Mouse (Mus musculus) CH12.LX (cell line): ENCODE results near the gene Atad5. TPM values are rescaled to one million over a fixed set of nuclear protein-coding genes. Genes with fewer than 3 reads are reported as not detected.

Source experiments
- DNase-seq: peaks from one replicate; pipeline ENCODE4 v3.0.0-alpha.2; 2013; ENCODE audit errors: extremely low read depth
- H3K27ac ChIP-seq: 2 replicates; pipeline ENCODE4 v1.5.1; 2012; ENCODE audit warnings: low read depth, mild to moderate bottlenecking, control low read depth, moderate library complexity; ENCODE audit not compliant: insufficient read depth
- H3K27me3 ChIP-seq: replicated peaks from 2 replicates; pipeline ENCODE3; 2012; ENCODE audit warnings: inconsistent platforms
- H3K36me3 ChIP-seq, 2 experiments: replicated peaks in 1 of 2; 2 replicates each; pipeline versions ENCODE3 to v1.6.1; 2012; ENCODE audit warnings: inconsistent platforms in 1 of 2, low read length in 1 of 2, mild to moderate bottlenecking in 1 of 2, mixed read lengths in 1 of 2, moderate library complexity in 1 of 2; ENCODE audit not compliant: control insufficient read depth in 1 of 2, insufficient read depth in 1 of 2
- H3K4me1 ChIP-seq, 2 experiments: 2 replicates each; pipeline ENCODE4 v1.6.1; 2012; ENCODE audit warnings: inconsistent platforms in 1 of 2, moderate library complexity in 1 of 2; ENCODE audit not compliant: insufficient read depth in 2 of 2, control insufficient read depth in 1 of 2
- H3K4me2 ChIP-seq: 2 replicates; pipeline ENCODE4 v1.6.1; 2012; ENCODE audit warnings: low read depth, mild to moderate bottlenecking, control low read depth; ENCODE audit not compliant: poor library complexity, insufficient read depth, severe bottlenecking
- H3K4me3 ChIP-seq, 3 experiments: fragments of 150-350 bp in 1 of 3; sonication (generic) in 1 of 3; replicated peaks in 1 of 3; 2 replicates each; pipeline versions ENCODE3 to v1.5.1; 2011 to 2012; ENCODE audit warnings: low read depth in 2 of 3, low read length in 2 of 3, mild to moderate bottlenecking in 2 of 3, moderate library complexity in 2 of 3, control low read depth in 1 of 3, improper control_type of control experiment in 1 of 3, inconsistent platforms in 1 of 3, mixed read lengths in 1 of 3; ENCODE audit not compliant: poor library complexity in 1 of 3
- H3K79me2 ChIP-seq: replicated peaks from 2 replicates; pipeline ENCODE4 v1.6.1; 2012; ENCODE audit warnings: mild to moderate bottlenecking, moderate library complexity; ENCODE audit not compliant: control insufficient read depth, poor library complexity, insufficient read depth, severe bottlenecking; ENCODE audit errors: extremely low read depth
- H3K9ac ChIP-seq: 2 replicates; pipeline ENCODE4 v1.6.1; 2012; ENCODE audit warnings: low read depth, mild to moderate bottlenecking, control low read depth, moderate library complexity; ENCODE audit not compliant: insufficient read depth
- H3K9me3 ChIP-seq: replicated peaks from 2 replicates; pipeline ENCODE3; 2012; ENCODE audit warnings: low read length, inconsistent platforms, mixed read lengths
- CHD1 ChIP-seq: IDR thresholded peaks from 2 replicates; pipeline ENCODE4 v1.6.1; 2012; ENCODE audit warnings: low read depth, low read length, improper control_type of control experiment, inconsistent platforms
- CHD2 ChIP-seq: IDR thresholded peaks from 2 replicates; pipeline ENCODE4 v1.6.1; 2011; ENCODE audit warnings: low read length, improper control_type of control experiment
- CTCF ChIP-seq, 2 experiments: IDR thresholded peaks in 1 of 2; conservative IDR thresholded peaks in 1 of 2; 2 replicates each; pipeline ENCODE4 v1.5.1; 2011 to 2012; ENCODE audit warnings: low read depth in 2 of 2, low read length in 2 of 2, improper control_type of control experiment in 1 of 2, inconsistent platforms in 1 of 2, mild to moderate bottlenecking in 1 of 2, moderate library complexity in 1 of 2
- E2F4 ChIP-seq: IDR thresholded peaks from 2 replicates; pipeline ENCODE4 v1.6.1; 2011; ENCODE audit warnings: low read depth, low read length, improper control_type of control experiment; ENCODE audit not compliant: insufficient replicate concordance
- ELF1 ChIP-seq: IDR thresholded peaks from 2 replicates; pipeline ENCODE4 v1.6.1; 2014; ENCODE audit warnings: low read depth, mild to moderate bottlenecking, inconsistent platforms, low read length, improper control_type of control experiment
- EP300 ChIP-seq: IDR thresholded peaks from 2 replicates; pipeline ENCODE4 v1.6.1; 2011; ENCODE audit warnings: low read length, improper control_type of control experiment
- ETS1 ChIP-seq: conservative IDR thresholded peaks from 2 replicates; pipeline ENCODE4 v1.6.1; 2012; ENCODE audit warnings: low read depth, mild to moderate bottlenecking, inconsistent platforms, low read length, improper control_type of control experiment, moderate library complexity
- GABPA ChIP-seq: IDR thresholded peaks from 2 replicates; pipeline ENCODE4 v1.6.1; 2012; ENCODE audit warnings: low read depth, low read length, improper control_type of control experiment, inconsistent platforms; ENCODE audit not compliant: insufficient replicate concordance
- IRF4 ChIP-seq: IDR thresholded peaks from 2 replicates; pipeline ENCODE4 v1.6.1; 2014; ENCODE audit warnings: low read depth, mild to moderate bottlenecking, inconsistent platforms, low read length, improper control_type of control experiment
- JUND ChIP-seq: conservative IDR thresholded peaks from 2 replicates; pipeline ENCODE4 v1.6.1; 2011; ENCODE audit warnings: low read depth, low read length, improper control_type of control experiment
- MAFK ChIP-seq: IDR thresholded peaks from 2 replicates; pipeline ENCODE4 v1.6.1; 2011; ENCODE audit warnings: low read length, improper control_type of control experiment; ENCODE audit not compliant: insufficient replicate concordance
- MAX ChIP-seq: IDR thresholded peaks from 2 replicates; pipeline ENCODE4 v1.6.1; 2011; ENCODE audit warnings: low read length, improper control_type of control experiment
- MAZ ChIP-seq: IDR thresholded peaks from 2 replicates; pipeline ENCODE4 v1.6.1; 2012; ENCODE audit warnings: low read depth, mild to moderate bottlenecking, inconsistent platforms, low read length, improper control_type of control experiment, moderate library complexity
- MEF2A ChIP-seq: IDR thresholded peaks from 2 replicates; pipeline ENCODE4 v1.6.1; 2014; ENCODE audit warnings: low read depth, mild to moderate bottlenecking, inconsistent platforms, low read length, improper control_type of control experiment, borderline replicate concordance
- NELFE ChIP-seq: IDR thresholded peaks from 2 replicates; pipeline ENCODE4 v1.6.1; 2011; ENCODE audit warnings: low read depth, low read length, improper control_type of control experiment
- NRF1 ChIP-seq: IDR thresholded peaks from 2 replicates; pipeline ENCODE4 v1.6.1; 2014; ENCODE audit warnings: low read depth, mild to moderate bottlenecking, inconsistent platforms, low read length, improper control_type of control experiment, moderate library complexity
- PAX5 ChIP-seq: IDR thresholded peaks from 2 replicates; pipeline ENCODE4 v1.6.1; 2012; ENCODE audit warnings: low read length, inconsistent platforms, mixed read lengths
- POLR2A ChIP-seq: IDR thresholded peaks from 2 replicates; pipeline ENCODE4 v1.6.1; 2011; ENCODE audit warnings: low read depth, mild to moderate bottlenecking, improper control_type of control experiment, low read length
- POLR2AphosphoS2 ChIP-seq: IDR thresholded peaks from 2 replicates; pipeline ENCODE4 v1.6.1; 2011; ENCODE audit warnings: low read depth, low read length, improper control_type of control experiment
- SMC3 ChIP-seq: IDR thresholded peaks from 2 replicates; pipeline ENCODE4 v1.6.1; 2011; ENCODE audit warnings: low read depth, low read length, improper control_type of control experiment
- TCF12 ChIP-seq: IDR thresholded peaks from 2 replicates; pipeline ENCODE4 v1.6.1; 2014; ENCODE audit warnings: low read depth, mild to moderate bottlenecking, inconsistent platforms, low read length, improper control_type of control experiment
- USF2 ChIP-seq: conservative IDR thresholded peaks from 2 replicates; pipeline ENCODE4 v1.6.1; 2011; ENCODE audit warnings: low read depth, low read length, improper control_type of control experiment
- ZC3H11A ChIP-seq: IDR thresholded peaks from 2 replicates; pipeline ENCODE4 v1.6.1; 2012; ENCODE audit warnings: low read depth, mild to moderate bottlenecking, inconsistent platforms, low read length, improper control_type of control experiment
- ZKSCAN1 ChIP-seq: IDR thresholded peaks from 2 replicates; pipeline ENCODE4 v1.6.1; 2012; ENCODE audit warnings: low read depth, inconsistent platforms, low read length, improper control_type of control experiment, borderline replicate concordance
- ZMIZ1 ChIP-seq: IDR thresholded peaks from 2 replicates; pipeline ENCODE4 v1.6.1; 2012; ENCODE audit warnings: low read depth, mild to moderate bottlenecking, inconsistent platforms, low read length, improper control_type of control experiment
- dilution Hi-C: fragments of 300-500 bp; cut with MboI; formaldehyde crosslinking; loops from 2 replicates; pipeline ENCODE4 v1.14.3; 2020; ENCODE audit warnings: low sequenced_read_pairs; ENCODE audit not compliant: extremely low pct_unique_long_range_greater_than_20kb, extremely low pct_ligation_motif_present
- in situ Hi-C: fragments of 300-500 bp; cut with MboI; formaldehyde crosslinking; loops from 3 replicates; pipeline ENCODE4 v1.14.3; 2019; ENCODE audit warnings: low sequenced_read_pairs, low pct_ligation_motif_present, low pct_unique_long_range_greater_than_20kb, mixed read lengths
- polyA plus RNA-seq: library from polyadenylated mRNA; unstranded; fragments of >175 nt; gene quantifications from 2 replicates; pipeline ENCODE4 v1.2.1, GENCODE M21; 2012; ENCODE audit warnings: low read depth; ENCODE audit not compliant: insufficient read length
- total RNA-seq, 2 experiments: library from RNA; depleted of rRNA; stranded (reverse); fragments of 300-350 nt in 1 of 2; fragments of >200 nt in 1 of 2; gene quantifications; 2 replicates each; pipeline ENCODE4 v1.2.3; 2012 to 2014

Gene Atad5
- total and polyA plus RNA-seq, 3 experiments = 24.0 to 46.3 (median 35.2) TPM

DNA sequence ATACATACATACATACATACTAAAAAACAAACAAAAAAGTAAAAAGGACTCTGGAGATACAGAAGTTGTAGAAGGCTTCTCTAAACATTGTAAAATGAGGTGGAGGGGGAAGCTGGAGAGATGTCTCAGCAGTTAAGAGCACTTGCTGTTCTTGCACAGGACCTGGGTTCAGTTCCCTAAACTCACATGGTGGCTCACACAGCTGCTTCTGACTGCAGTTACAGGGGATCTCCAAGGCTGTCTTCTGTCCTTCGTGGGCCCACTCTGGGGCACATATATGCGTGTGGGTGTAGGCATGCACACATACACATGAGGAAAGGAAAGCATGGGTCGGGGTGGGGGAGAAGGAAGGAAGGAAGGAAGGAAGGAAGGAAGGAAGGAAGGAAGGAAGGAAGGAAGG lies 80.4 kb downstream of the Atad5 start (continued):
- TF ChIP-seq ZC3H11A = no peak
- TF ChIP-seq IRF4 = peak; percentile 56; the same call in 1 of the 2 replicates
- TF ChIP-seq ETS1 = peak; percentile 59
- no peak for TF ChIP-seq NELFE
- no peak for TF ChIP-seq SMC3
- peak; percentile 30; the same call in 1 of the 2 replicates for TF ChIP-seq CHD2
- no peak for TF ChIP-seq CTCF (conservative IDR thresholded peaks at IDR 0.05 in 1 of 2, IDR thresholded peaks at IDR 0.05 in 1 of 2; ENCODE audit: low read depth in 2 of 2, low read length in 2 of 2)
- TF ChIP-seq POLR2AphosphoS2 = no peak
- peak; percentile 60 for TF ChIP-seq EP300
- TF ChIP-seq ZKSCAN1 = no peak
- no peak for TF ChIP-seq E2F4
- TF ChIP-seq ZMIZ1 = no peak
- TF ChIP-seq POLR2A = no peak
- TF ChIP-seq ELF1 = 0 out of 2 replicates have a peak, but pooled peaks have one; percentile 33
- 0 out of 2 replicates have a peak, but pooled peaks have one; percentile 26 for TF ChIP-seq MAFK
- no peak for TF ChIP-seq MAZ
- peak; percentile 27; the same call in 1 of the 2 replicates for TF ChIP-seq NRF1

- H3K27ac ChIP-seq = peak overlapping the region; percentile 28; the same call in 1 of the 2 replicates
- no peak overlapping the region for H3K9ac ChIP-seq
- in situ Hi-C loops (no loop called here), dilution Hi-C loops (no loop called here)
- H3K36me3 ChIP-seq = peaks cover 0 to 14% of the 10 kb centered on the region in 2 experiments
- peaks cover 3% of the 10 kb centered on the region for H3K9me3 ChIP-seq
- DNase-seq = peak; percentile 43
- peaks cover 38 to 72% of the 10 kb centered on the region in 2 experiments for H3K4me1 ChIP-seq
- H3K79me2 ChIP-seq = no peaks in the 10 kb centered on the region
- H3K27me3 ChIP-seq = no peaks in the 10 kb centered on the region
- no peak overlapping the region for H3K4me2 ChIP-seq
- H3K4me3 ChIP-seq = peak overlapping the region in 1 of 3 experiments; percentile 26
- TF ChIP-seq SMC3 = no peak
- TF ChIP-seq NRF1 = no peak
- TF ChIP-seq MAX = no peak
- no peak for TF ChIP-seq MAFK
- TF ChIP-seq USF2 = no peak
- TF ChIP-seq PAX5 = no peak
- TF ChIP-seq ETS1 = peak; percentile 2; the same call in 1 of the 2 replicates
- TF ChIP-seq TCF12 = peak; percentile 17; the same call in 1 of the 2 replicates
- TF ChIP-seq EP300 = 0 out of 2 replicates have a peak, but pooled peaks have one; percentile 5
- TF ChIP-seq CHD2 = 0 out of 2 replicates have a peak, but pooled peaks have one; percentile 5
- no peak for TF ChIP-seq CHD1
- no peak for TF ChIP-seq JUND
- TF ChIP-seq MEF2A = no peak
- no peak for TF ChIP-seq GABPA
Measured at GRCm38 (mm10) chr11:80170351-80170750, 81.2 kb downstream of the Atad5 start.
